ENCODE assay signal across 24 mouse cellular contexts in the genomic region with DNA sequence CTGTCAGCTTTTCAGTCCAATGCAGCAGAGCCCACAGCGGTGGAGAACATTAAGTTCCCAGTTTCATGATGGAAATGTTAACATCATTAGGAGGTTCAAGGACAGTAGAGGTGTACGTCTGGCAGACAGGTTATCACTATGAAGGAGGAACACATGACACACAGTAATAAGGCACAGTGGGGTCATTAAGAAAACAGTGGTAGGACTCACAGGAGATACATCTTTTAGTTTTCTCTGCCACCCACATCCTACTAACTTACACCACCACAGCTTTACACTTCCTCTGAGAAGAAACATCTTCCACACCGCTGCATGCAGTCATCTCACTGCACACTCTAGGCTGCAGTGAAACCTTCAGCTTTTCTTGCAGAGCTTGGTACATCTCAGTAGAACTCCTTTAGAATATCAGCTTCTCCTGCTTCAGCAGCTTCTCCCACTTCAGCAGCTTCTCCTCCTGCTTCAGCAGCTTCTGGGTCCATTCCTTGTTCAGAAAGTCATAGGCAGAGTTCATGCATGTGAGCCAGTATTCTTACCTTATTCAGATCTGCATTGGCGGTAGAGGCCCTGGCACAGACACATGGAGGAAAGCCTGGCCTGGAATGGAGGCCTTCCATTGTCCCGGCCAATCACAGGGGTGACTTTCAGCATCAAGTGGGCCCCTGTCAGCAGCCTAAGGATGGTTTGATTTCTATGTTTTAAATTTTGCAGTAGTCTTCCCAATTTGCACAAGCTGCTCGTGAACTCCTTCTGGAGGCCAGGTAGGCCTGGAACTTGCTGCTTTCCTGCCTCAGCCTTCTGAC. TPM values are rescaled to one million over a fixed set of nuclear protein-coding genes. Genes with fewer than 3 reads are reported as not detected.
DNase-seq lines count a peak whose midpoint lies in the region; ATAC-seq lines count a peak whose summit lies in the region.
"Had no signal": no experiment of that assay in that cellular context is flagged by ENCODE, and none has a peak within 500 bp of the region (broad histone marks: within the 10 kb centered on the region; RNA-seq: fewer than 3 reads in every experiment).

No protein-coding gene starts in this region.

- intact Hi-C loops in left cerebral cortex, postnatal 14 days (cut with DNase I), result no loop called here
- intact Hi-C loops in left cerebral cortex, postnatal 36 days (cut with DNase I), result no loop called here

- peak; percentile 86 for DNase-seq in heart, adult 11 months
- no peak for DNase-seq in heart, postnatal 4 days
- peak; percentile 79 for DNase-seq in thymus, postnatal 0 days (ENCODE audit: low spot score)
- no peak for DNase-seq in left cerebral cortex, postnatal 14 days (ENCODE audit: low spot score in 2 of 2)
- no peak for DNase-seq in kidney, adult 9 months
- no peak for DNase-seq in left cerebral cortex, postnatal 36 days (ENCODE audit: low spot score in 2 of 2)
- DNase-seq: adrenal gland, postnatal 25 days; cerebellum, adult 8-10 months; gastrocnemius, postnatal 36 days; kidney, postnatal 10 days; liver, embryonic 13.5 days; right cerebral cortex, postnatal 14 days had no signal

- peak; percentile 73 for ATAC-seq in CD4-positive, CD25-positive, alpha-beta regulatory T cell, adult 4 months
- ATAC-seq in megakaryocyte, adult 5-6 weeks (ENCODE audit: poor library complexity, severe bottlenecking), result peak; percentile 60
- ATAC-seq: intestine, postnatal 0 days; lung, postnatal 0 days; midbrain, embryonic 16.5 days had no signal

RNA-seq across cellular contexts. Expression of gene Ifi47, which starts 17.7 kb away (rescaled TPM):
- 1 to 10 TPM; 1.4 to 1.6 TPM for total RNA-seq in heart, postnatal 4 days (2021)
- 100 to 1,000 TPM; 473 to 495 TPM for polyA plus RNA-seq in CD4-positive, CD25-positive, alpha-beta regulatory T cell, adult 4 months (2017; shearing (Covaris generic))
- total RNA-seq in megakaryocyte, adult 5-6 weeks (2015), result 92.4 and 108 TPM in 2 replicates
- 39.4 and 46.3 TPM in 2 replicates for total RNA-seq in megakaryocyte, adult 5-6 weeks (2017)
- polyA plus RNA-seq in thymus, postnatal 0 days (2015; fragmentation: Nextera tagmentation; extraction: Ambion mirVana), result 87.1 and 88.7 TPM in 2 replicates
- total RNA-seq in left cerebral cortex, postnatal 14 days (2021), result under 1 TPM; 0.57 to 0.62 TPM
- total RNA-seq in left cerebral cortex, postnatal 36 days (2021), result under 1 TPM in 1 of 2 experiments, not detected in 1; 0.74 TPM

RNA-seq across cellular contexts. Expression of gene Olfr1396, which starts 20.6 kb away (rescaled TPM):
- 1 to 10 TPM in 1 of 2 experiments, under 1 TPM in 1; 0.63 to 1.1 TPM for total RNA-seq in heart, postnatal 4 days (2021)
- polyA plus RNA-seq in CD4-positive, CD25-positive, alpha-beta regulatory T cell, adult 4 months (2017; shearing (Covaris generic)), result under 1 TPM; 0.35 to 0.47 TPM
- not detected in 2 replicates for total RNA-seq in megakaryocyte, adult 5-6 weeks (2015)
- total RNA-seq in megakaryocyte, adult 5-6 weeks (2017), result not detected in 2 replicates
- polyA plus RNA-seq in thymus, postnatal 0 days (2015; fragmentation: Nextera tagmentation; extraction: Ambion mirVana), result 0.10 and 0.16 TPM in 2 replicates
- not detected for total RNA-seq in left cerebral cortex, postnatal 14 days (2021)
- total RNA-seq in left cerebral cortex, postnatal 36 days (2021), result not detected
- total RNA-seq: gastrocnemius, postnatal 36 days; layer of hippocampus, adult 2 months had no signal
- polyA plus RNA-seq: cortical plate, adult 2 months; forebrain, embryonic 11.5 days; hindbrain, embryonic 14.5 days; limb, embryonic 11.5 days; liver, embryonic 13.5 days; lung, postnatal 0 days; midbrain, embryonic 16.5 days; neural tube, embryonic 12.5 days had no signal

RNA-seq across cellular contexts. Expression of gene Tgtp2, which starts 30.1 kb away (rescaled TPM):
- not detected for total RNA-seq in heart, postnatal 4 days (2021)
- 100 to 1,000 TPM; 424 to 495 TPM for polyA plus RNA-seq in CD4-positive, CD25-positive, alpha-beta regulatory T cell, adult 4 months (2017; shearing (Covaris generic))
- total RNA-seq in megakaryocyte, adult 5-6 weeks (2015), result 12.4 and 17.6 TPM in 2 replicates
- 30.2 and 39.3 TPM in 2 replicates for total RNA-seq in megakaryocyte, adult 5-6 weeks (2017)
- 58.7 and 59.3 TPM in 2 replicates for polyA plus RNA-seq in thymus, postnatal 0 days (2015; fragmentation: Nextera tagmentation; extraction: Ambion mirVana)
- total RNA-seq in left cerebral cortex, postnatal 14 days (2021), result under 1 TPM in 1 of 2 experiments, not detected in 1; 0.17 TPM
- total RNA-seq in left cerebral cortex, postnatal 36 days (2021), result under 1 TPM in 1 of 2 experiments, not detected in 1; 0.18 TPM
- polyA plus RNA-seq: forebrain, embryonic 11.5 days; hindbrain, embryonic 14.5 days; limb, embryonic 11.5 days; midbrain, embryonic 16.5 days; neural tube, embryonic 12.5 days had no signal

RNA-seq across cellular contexts. Expression of gene 9930111J21Rik2, which starts 43.0 kb away (rescaled TPM):
- total RNA-seq in heart, postnatal 4 days (2021), result 1 to 10 TPM; 3.6 to 3.9 TPM
- 100 to 1,000 TPM; 148 to 213 TPM for polyA plus RNA-seq in CD4-positive, CD25-positive, alpha-beta regulatory T cell, adult 4 months (2017; shearing (Covaris generic))
- 180 and 184 TPM in 2 replicates for total RNA-seq in megakaryocyte, adult 5-6 weeks (2015)
- 161 and 172 TPM in 2 replicates for total RNA-seq in megakaryocyte, adult 5-6 weeks (2017)
- 1.1 and 1.5 TPM in 2 replicates for polyA plus RNA-seq in thymus, postnatal 0 days (2015; fragmentation: Nextera tagmentation; extraction: Ambion mirVana)
- 1 to 10 TPM; 1.6 TPM for total RNA-seq in left cerebral cortex, postnatal 14 days (2021)
- total RNA-seq in left cerebral cortex, postnatal 36 days (2021), result 1 to 10 TPM; 1.1 to 1.2 TPM

RNA-seq across cellular contexts. Expression of gene Olfr1395, which starts 48.0 kb away (rescaled TPM):
- not detected for total RNA-seq in heart, postnatal 4 days (2021)
- polyA plus RNA-seq in CD4-positive, CD25-positive, alpha-beta regulatory T cell, adult 4 months (2017; shearing (Covaris generic)), result not detected
- total RNA-seq in megakaryocyte, adult 5-6 weeks (2015), result not detected in 2 replicates
- not detected in 2 replicates for total RNA-seq in megakaryocyte, adult 5-6 weeks (2017)
- polyA plus RNA-seq in thymus, postnatal 0 days (2015; fragmentation: Nextera tagmentation; extraction: Ambion mirVana), result not detected in 2 replicates
- total RNA-seq in left cerebral cortex, postnatal 14 days (2021), result not detected
- not detected for total RNA-seq in left cerebral cortex, postnatal 36 days (2021)
- total RNA-seq: adrenal gland, postnatal 25 days; gastrocnemius, postnatal 36 days; layer of hippocampus, adult 2 months had no signal
- polyA plus RNA-seq: cortical plate, adult 2 months; forebrain, embryonic 11.5 days; heart, embryonic 15.5 days; hindbrain, embryonic 14.5 days; intestine, postnatal 0 days; limb, embryonic 11.5 days; liver, embryonic 13.5 days; lung, postnatal 0 days; midbrain, embryonic 16.5 days; neural tube, embryonic 12.5 days had no signal

Comparison
In these comparisons a context has a peak if more than half of its experiments do, and no peak if none do; other contexts are left out.
1. DNase-seq: peak in heart, adult 11 months (single experiment) and thymus, postnatal 0 days (single experiment); none in heart, postnatal 4 days (single experiment), left cerebral cortex, postnatal 14 days (0 of 2), kidney, adult 9 months (single experiment) and left cerebral cortex, postnatal 36 days (0 of 2).
2. RNA of gene Ifi47, which starts 17.7 kb away (total RNA-seq): 39.4 to 108 TPM in megakaryocyte, adult 5-6 weeks; 1.4 to 1.6 TPM in heart, postnatal 4 days, 0.74 TPM in left cerebral cortex, postnatal 36 days and 0.57 to 0.62 TPM in left cerebral cortex, postnatal 14 days; every median in the first group is over 10 times any median in the second.
3. RNA of gene Tgtp2, which starts 30.1 kb away (total RNA-seq): 12.4 to 39.3 TPM in megakaryocyte, adult 5-6 weeks; not detected in heart, postnatal 4 days, 0.18 TPM in left cerebral cortex, postnatal 36 days and 0.17 TPM in left cerebral cortex, postnatal 14 days; every median in the first group is over 4 times any median in the second.